Mouse (Mus musculus): ENCODE data around the gene Fam162a. TPM values are rescaled to one million over a fixed set of nuclear protein-coding genes. Genes with fewer than 3 reads are reported as not detected.
"Not testable (repeated sequence)": the region's sequence is repeated elsewhere in the genome, so short reads cannot be mapped to it uniquely, and the experiment has no call there.

Fam162a gene
- total RNA-seq, 2 experiments from 2014 or later: 91.9 to 151 TPM

DNA sequence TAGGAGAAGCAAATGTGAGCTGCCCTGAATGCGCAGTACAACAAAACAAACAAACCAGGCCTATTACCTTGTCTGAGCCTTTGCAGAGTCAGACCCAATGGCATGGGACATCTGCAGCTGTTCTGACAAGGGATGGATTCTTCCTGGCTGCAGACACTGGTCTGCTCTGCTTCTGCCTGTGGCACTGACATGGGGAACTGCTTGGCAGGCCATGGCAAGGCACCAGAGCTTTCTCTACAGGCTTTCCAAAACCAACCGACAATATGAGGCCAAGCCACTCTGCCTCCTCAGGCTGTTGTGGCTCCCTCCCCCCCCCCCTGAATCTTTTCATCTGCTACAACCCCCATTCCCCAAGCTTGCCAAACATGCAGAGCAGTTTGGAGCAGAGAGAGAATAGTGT is 8.1 kb downstream of the Fam162a start:
- ATAC-seq (replicated peaks; ENCODE audit: poor library complexity): no peak

GRCm38 (mm10) chr16:36062534-36062933 is 8.9 kb downstream of the Fam162a start:
- ATAC-seq (replicated peaks; ENCODE audit: poor library complexity): peak; percentile 63

DNA sequence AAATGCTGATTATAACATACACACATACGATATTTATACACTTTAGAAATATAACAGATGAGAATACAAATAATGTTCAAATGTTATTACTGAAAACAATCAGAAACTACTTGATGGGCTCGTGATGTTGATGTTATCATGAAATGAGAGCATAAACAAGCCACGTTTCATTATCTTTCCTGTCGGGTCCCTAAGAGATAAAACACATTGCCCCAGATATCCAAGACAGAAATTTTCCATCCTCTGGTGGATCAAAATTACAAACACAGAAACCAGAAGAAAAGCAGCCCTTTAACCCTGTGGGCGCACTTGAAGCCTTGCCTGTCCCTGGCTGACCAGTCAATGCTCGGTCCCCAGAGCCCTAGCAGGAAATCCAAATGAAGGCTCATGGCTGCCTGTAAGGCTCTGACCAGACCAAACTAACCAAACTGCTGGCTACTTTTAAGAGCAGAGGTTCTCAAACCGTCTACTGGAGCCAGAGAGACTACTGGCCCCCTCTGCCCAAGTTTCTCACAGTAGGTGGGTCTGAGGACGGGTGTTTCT is 13.4 kb downstream of the Fam162a start:
- no peak for ATAC-seq (replicated peaks; ENCODE audit: poor library complexity)

- no peak for ATAC-seq (replicated peaks; ENCODE audit: poor library complexity)
Measured at GRCm38 (mm10) chr16:36056416-36056815, 15.0 kb downstream of the Fam162a start.

GRCm38 (mm10) chr16:36054920-36055319 is 16.5 kb downstream of the Fam162a start:
- no peak for ATAC-seq (replicated peaks; ENCODE audit: poor library complexity)

DNA sequence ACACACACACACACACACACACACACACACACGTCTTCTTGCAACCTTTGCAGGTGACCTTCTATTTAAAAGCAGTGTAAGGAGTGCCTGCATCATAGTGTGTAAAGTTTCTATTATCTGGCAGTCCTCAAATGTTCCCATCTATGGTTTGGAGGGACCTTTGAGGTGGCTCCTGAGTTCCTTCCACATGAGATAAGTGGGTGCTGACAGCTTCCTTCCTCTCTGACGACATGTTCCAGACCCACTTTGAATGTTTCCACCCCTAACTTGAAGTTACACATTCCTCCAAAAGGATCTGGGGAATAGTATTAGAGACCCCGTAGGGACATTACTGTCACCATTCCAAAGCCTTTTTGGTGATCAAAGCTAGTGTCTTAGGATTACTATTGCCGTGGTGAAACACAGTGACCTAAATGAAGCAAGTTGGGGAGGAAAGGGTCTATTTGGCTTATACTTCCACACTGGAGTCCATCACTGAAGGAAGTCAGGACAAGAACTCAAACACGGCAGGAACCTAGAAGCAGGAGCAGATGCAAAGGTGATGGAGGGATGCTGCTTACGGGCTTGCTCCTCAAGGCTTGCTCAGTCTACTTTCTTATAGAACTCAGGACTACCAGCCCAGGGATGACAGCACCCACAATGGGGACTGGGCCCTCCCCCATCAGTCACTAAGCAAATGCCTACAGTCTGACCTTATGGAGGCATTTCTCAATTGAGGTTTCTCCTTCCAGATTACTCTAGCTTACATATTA is 17.7 kb downstream of the Fam162a start:
- no peak for ATAC-seq (replicated peaks; ENCODE audit: poor library complexity)

- no peak for ATAC-seq (replicated peaks; ENCODE audit: poor library complexity)
Measured at GRCm38 (mm10) chr16:36051491-36051890, 19.9 kb downstream of the Fam162a start.

GRCm38 (mm10) chr16:36047538-36047937 is 23.9 kb downstream of the Fam162a start:
- ATAC-seq (replicated peaks; ENCODE audit: poor library complexity): no peak

DNA sequence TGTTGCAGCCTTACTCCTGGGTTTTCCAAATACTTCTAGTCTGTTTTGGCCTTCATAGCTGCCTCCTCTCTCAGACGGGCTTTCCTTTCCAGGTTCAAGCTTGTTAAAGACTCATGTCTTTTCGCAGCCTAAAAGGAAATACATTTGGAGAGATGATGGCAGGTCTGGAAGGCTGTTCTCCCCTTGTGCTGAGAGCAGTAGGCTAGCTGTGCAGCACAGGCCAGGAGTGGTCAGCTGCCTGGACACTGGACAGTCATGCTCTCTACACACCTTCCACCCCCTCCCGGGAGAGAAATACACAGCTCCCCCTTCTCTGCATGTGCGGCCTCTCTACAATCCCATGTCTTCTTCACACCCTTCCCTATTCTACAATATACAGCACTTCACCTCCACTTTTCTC is 27.4 kb downstream of the Fam162a start:
- no peak for ATAC-seq (replicated peaks; ENCODE audit: poor library complexity)

- ATAC-seq (replicated peaks; ENCODE audit: poor library complexity): no peak
Measured at GRCm38 (mm10) chr16:36043073-36043472, 28.3 kb downstream of the Fam162a start.

GRCm38 (mm10) chr16:36041625-36042020 is 29.8 kb downstream of the Fam162a start:
- ATAC-seq (replicated peaks; ENCODE audit: poor library complexity): no peak

DNA sequence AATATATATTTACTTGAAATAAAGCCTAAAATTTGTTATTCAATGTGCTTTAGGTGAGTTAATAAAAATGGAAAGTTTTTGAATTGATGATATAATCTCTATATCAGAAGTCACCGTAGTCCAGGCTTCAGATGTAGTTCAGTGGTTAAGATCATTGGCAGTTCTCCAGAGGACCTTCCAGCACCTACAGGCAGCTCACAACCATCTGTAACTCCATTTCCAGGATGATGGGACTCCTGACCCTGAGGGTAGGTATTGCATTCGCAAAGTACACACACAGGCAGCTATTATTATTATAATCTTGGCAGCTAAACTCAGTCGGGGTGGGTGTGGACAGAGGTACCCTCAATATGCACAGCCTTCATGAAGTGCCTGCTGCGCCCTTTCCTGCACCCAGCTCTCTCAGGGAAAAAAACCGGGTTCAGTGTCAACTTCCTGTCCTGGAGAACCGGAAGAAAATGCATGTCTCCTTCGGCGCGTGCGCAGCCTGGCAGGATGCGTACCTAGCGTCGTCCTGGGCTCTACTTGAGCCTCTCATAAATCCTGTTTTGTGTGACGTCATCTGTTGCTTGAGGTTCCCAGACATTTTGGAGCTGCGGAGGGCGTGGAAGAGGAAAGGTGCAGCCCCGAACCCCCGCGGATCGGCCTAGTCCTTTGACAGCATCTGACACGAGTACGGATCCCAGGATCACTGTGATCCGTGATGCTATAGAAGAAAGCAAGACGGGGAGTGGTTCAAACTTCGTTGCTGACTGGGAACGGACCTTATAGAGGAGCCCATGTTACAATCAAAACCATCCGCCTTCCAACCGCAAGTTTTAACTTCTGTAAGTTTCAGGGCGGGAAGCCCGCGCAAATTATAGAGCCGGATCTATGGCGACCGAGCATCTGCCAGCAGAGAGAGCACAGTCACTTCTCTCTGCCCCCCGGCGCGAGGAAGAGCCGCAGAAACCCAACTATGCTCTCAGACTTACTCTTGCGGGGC is 30.5 kb downstream of the Fam162a start, which contains the start of gene Wdr5b:
Wdr5b (plus strand) TSS at position 551 of the 985 bp plus-strand sequence.
- peak; percentile 93 for ATAC-seq (replicated peaks; ENCODE audit: poor library complexity)

- not testable (repeated sequence) for ATAC-seq (replicated peaks; ENCODE audit: poor library complexity)
Measured at GRCm38 (mm10) chr16:36028120-36028519, 43.3 kb downstream of the Fam162a start.

DNA sequence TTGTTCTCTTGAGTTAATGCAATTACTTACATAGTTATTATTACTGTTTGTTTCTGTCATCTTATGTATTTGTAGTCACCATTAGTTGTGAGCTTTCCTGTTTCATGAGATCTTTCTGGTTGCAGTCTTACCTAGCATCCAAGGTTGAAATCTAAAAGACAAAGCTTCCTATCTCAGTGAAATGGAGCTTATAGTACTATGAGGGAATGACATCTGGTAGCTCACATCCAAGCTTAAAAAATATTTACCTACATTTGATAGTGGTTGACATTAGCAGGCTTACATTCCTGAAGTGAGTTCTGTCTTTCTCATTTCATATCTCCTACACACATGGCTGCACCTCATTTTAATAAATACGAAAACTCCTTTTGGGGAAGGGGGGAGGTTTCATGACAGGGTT is 55.1 kb downstream of the Fam162a start:
- ATAC-seq (replicated peaks; ENCODE audit: poor library complexity): no peak

DNA sequence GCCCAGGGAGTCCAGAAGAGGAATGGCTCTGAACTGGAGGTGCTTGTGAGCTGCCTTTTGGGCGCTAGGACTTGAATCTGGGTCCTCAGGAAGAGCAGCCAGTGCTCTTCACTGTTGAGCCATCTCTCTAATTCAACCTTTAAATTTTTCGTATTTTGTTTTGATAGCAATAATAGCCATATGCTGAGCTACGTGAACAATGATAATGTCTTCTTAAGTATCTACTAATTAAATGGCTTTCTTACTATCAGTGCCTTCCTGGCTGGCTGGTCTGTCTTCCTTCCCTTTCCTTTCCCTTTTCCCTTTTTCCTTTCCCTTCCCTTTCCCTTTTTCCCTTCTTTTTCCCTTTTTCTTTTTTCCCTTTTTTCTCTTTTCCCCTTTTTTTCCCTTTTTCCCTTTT is 63.0 kb downstream of the Fam162a start:
- peak; percentile 26; the same call in 1 of the 2 replicates for ATAC-seq (replicated peaks; ENCODE audit: poor library complexity)

DNA sequence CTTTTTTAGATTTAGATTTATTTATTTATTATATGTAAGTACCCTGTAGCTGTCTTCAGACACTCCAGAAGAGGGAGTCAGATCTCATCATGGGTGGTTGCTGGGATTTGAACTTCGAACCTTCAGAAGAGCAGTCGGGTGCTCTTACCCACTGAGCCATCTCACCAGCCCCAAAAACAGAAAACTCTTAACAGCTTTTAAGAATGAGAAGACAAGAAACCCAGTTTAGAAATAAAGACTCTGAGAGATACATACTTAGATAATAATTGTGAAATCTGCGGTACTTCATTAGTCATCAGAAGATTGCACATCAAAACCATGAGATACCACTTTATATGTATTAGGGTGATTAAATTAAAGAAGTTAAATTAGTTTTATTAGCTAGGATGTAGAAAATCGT is 72.5 kb downstream of the Fam162a start:
- ATAC-seq (replicated peaks; ENCODE audit: poor library complexity): not testable (repeated sequence)

Other genes starting within 250 kb of the Fam162a start
- gene Parp14, start 200.1 kb downstream of the Fam162a start, total RNA-seq (2015): 8.2 and 10.5 TPM in 2 replicates
- 9.4 and 14.5 TPM in 2 replicates for gene Parp14, start 200.1 kb downstream of the Fam162a start, total RNA-seq (2017)
- gene Parp9, start 133.1 kb downstream of the Fam162a start, total RNA-seq (2015): 15.7 and 18.2 TPM in 2 replicates
- gene Parp9, start 133.1 kb downstream of the Fam162a start, total RNA-seq (2017): 21.7 and 27.3 TPM in 2 replicates
- gene Dtx3l, start 132.4 kb downstream of the Fam162a start, total RNA-seq (2015): 21.8 and 27.1 TPM in 2 replicates
- 38.2 and 40.0 TPM in 2 replicates for gene Dtx3l, start 132.4 kb downstream of the Fam162a start, total RNA-seq (2017)
- gene Kpna1, start 92.8 kb downstream of the Fam162a start, total RNA-seq (2015): 48.2 and 52.7 TPM in 2 replicates
- 37.0 and 38.5 TPM in 2 replicates for gene Kpna1, start 92.8 kb downstream of the Fam162a start, total RNA-seq (2017)
- 5.8 and 8.6 TPM in 2 replicates for gene Wdr5b, start 30.4 kb downstream of the Fam162a start, total RNA-seq (2015)
- gene Wdr5b, start 30.4 kb downstream of the Fam162a start, total RNA-seq (2017): 8.5 and 8.6 TPM in 2 replicates
- 70.0 and 90.8 TPM in 2 replicates for gene Ccdc58, start 91 bp upstream of the Fam162a start, total RNA-seq (2015)
- gene Ccdc58, start 91 bp upstream of the Fam162a start, total RNA-seq (2017): 57.8 and 82.1 TPM in 2 replicates
- not detected in 2 replicates for gene Csta1, start 59.6 kb upstream of the Fam162a start, total RNA-seq (2015)
- 0.42 TPM in 1 of 2 replicates, not detected in the other for gene Csta1, start 59.6 kb upstream of the Fam162a start, total RNA-seq (2017)
- 9.0 and 9.8 TPM in 2 replicates for gene Stfa2l1, start 85.2 kb upstream of the Fam162a start, total RNA-seq (2015)
- 2.3 TPM in 1 of 2 replicates, not detected in the other for gene Stfa2l1, start 85.2 kb upstream of the Fam162a start, total RNA-seq (2017)
- 1.1 and 2.9 TPM in 2 replicates for gene Gm5483, start 112.6 kb upstream of the Fam162a start, total RNA-seq (2015)
- gene Gm5483, start 112.6 kb upstream of the Fam162a start, total RNA-seq (2017): 4.8 and 6.0 TPM in 2 replicates
- not detected in 2 replicates for gene Gm5416, start 138.8 kb upstream of the Fam162a start, total RNA-seq (2015)
- not detected in 2 replicates for gene Gm5416, start 138.8 kb upstream of the Fam162a start, total RNA-seq (2017)
- not detected in 2 replicates for gene 2010005H15Rik, start 149.9 kb upstream of the Fam162a start, total RNA-seq (2015)
- not detected in 2 replicates for gene 2010005H15Rik, start 149.9 kb upstream of the Fam162a start, total RNA-seq (2017)
- 1.1 TPM in 1 of 2 replicates, not detected in the other for gene Stfa1, start 205.4 kb upstream of the Fam162a start, total RNA-seq (2015)
- gene Stfa1, start 205.4 kb upstream of the Fam162a start, total RNA-seq (2017): 0.84 TPM in 1 of 2 replicates, not detected in the other

Measured in megakaryocyte progenitor cell, adult 5-6 weeks (primary cell).